Mouse (Mus musculus) limb, embryonic 15.5 days (tissue): ENCODE data around the gene Cacna1c. TPM values are rescaled to one million over a fixed set of nuclear protein-coding genes. Genes with fewer than 3 reads are reported as not detected.

Experiments used
- ATAC-seq: fragments of 200-750 bp; cut with Nextera tagmentation; 2 replicates; pipeline ENCODE4 v1.8.0; 2017; ENCODE audit warnings: low read depth, moderate TSS enrichment; ENCODE audit not compliant: insufficient number of reproducible peaks, low FRiP score, low TSS enrichment
- H3K27ac ChIP-seq: fragments of 300-500 bp; sonication (generic); 2 replicates; pipeline ENCODE4 v1.5.1; 2015; ENCODE audit warnings: moderate library complexity, mild to moderate bottlenecking, inconsistent platforms
- H3K27me3 ChIP-seq: fragments of 300-500 bp; sonication (generic); 2 replicates; pipeline ENCODE4 v1.6.1; 2015; ENCODE audit warnings: inconsistent platforms
- H3K36me3 ChIP-seq: fragments of 300-500 bp; sonication (generic); 2 replicates; pipeline ENCODE4 v1.6.1; 2015; ENCODE audit warnings: inconsistent platforms
- H3K4me1 ChIP-seq: fragments of 300-500 bp; sonication (generic); 2 replicates; pipeline ENCODE4 v1.6.1; 2015; ENCODE audit warnings: inconsistent platforms
- H3K4me2 ChIP-seq: fragments of 300-500 bp; sonication (generic); 2 replicates; pipeline ENCODE4 v1.6.1; 2015; ENCODE audit warnings: mild to moderate bottlenecking, inconsistent platforms
- H3K4me3 ChIP-seq: fragments of 300-500 bp; sonication (generic); 2 replicates; pipeline ENCODE4 v1.5.1; 2015; ENCODE audit warnings: mild to moderate bottlenecking, inconsistent platforms
- H3K9ac ChIP-seq: fragments of 300-500 bp; sonication (generic); 2 replicates; pipeline ENCODE4 v1.6.1; 2015; ENCODE audit warnings: inconsistent platforms
- H3K9me3 ChIP-seq: fragments of 300-500 bp; sonication (generic); 2 replicates; pipeline ENCODE4 v1.6.1; 2016; ENCODE audit warnings: inconsistent platforms
- WGBS: fragments of 180-500 bp; shearing (Covaris S2); methylation state at CpG from one replicate; pipeline ENCODE4 v1.1.7; 2015; 5-methylcytosine and 5-hydroxymethylcytosine counted together
- polyA plus RNA-seq: library from polyadenylated mRNA; unstranded; fragments of >200 nt; fragmentation: Nextera tagmentation; extraction: Ambion mirVana; gene quantifications from 2 replicates; pipeline ENCODE4 v1.2.1, GENCODE M21; 2015

Gene Cacna1c
- polyA plus RNA-seq, 1 experiment from 2014 or later, result 6.2 TPM

DNA sequence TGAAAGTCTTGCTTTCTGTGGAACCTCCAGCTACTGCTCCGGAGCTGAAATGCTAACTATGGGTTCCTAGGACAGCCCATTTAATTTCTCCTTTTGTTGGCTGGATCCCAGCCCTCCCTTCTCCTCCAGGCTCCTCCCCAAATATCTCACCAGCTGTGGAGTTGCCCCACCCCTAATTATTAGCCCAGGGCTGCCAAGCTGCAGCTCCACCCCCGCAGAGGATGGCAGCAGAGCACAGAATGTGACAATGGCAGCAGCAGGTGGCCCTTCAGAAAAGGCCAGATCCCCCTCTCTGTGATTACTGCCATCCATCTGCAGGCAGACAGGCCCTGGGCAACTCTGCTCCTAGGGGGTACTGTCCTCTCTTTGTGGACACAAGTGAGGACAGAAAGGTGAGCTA lies 350.4 kb downstream of the Cacna1c start:
- Histone ChIP-seq H3K4me2 (no peak overlapping the region), H3K9me3 (no peaks in the 10 kb centered on the region), H3K4me1 (peaks cover 3% of the 10 kb centered on the region; the same call in 1 of the 2 replicates), H3K36me3 (no peaks in the 10 kb centered on the region), H3K9ac (no peak overlapping the region), H3K4me3 (no peak overlapping the region), H3K27me3 (no peaks in the 10 kb centered on the region), H3K27ac (no peak overlapping the region)
- ATAC-seq, result no peak
- 18% methylated on average over 2 of the region's 2 CpGs for WGBS

DNA sequence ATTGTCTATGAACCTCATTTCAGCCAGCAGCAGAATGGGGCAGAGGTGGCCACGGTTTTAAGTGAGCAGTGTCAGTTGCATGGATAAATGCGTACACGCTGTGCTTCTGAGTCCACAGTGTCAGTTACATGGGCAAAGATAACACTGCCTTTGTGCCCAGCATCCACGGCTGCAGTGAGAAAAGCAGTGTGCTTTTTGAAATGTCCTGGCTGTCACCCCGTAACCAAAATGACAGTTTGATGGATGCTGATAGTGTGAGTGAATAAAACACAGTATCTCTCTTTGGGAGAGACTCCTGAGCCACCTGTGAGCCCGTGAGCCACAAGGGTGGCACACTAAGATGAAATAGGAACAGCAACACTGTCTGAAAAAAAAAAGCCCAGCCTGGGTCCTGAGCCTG lies 351.0 kb downstream of the Cacna1c start:
- Histone ChIP-seq H3K27ac (no peak overlapping the region), H3K9ac (no peak overlapping the region), H3K27me3 (no peaks in the 10 kb centered on the region), H3K4me3 (no peak overlapping the region), H3K4me1 (peaks cover 3% of the 10 kb centered on the region; the same call in 1 of the 2 replicates), H3K4me2 (no peak overlapping the region), H3K36me3 (no peaks in the 10 kb centered on the region), H3K9me3 (no peaks in the 10 kb centered on the region)
- WGBS, result 76% methylated on average over 6 of the region's 6 CpGs
- ATAC-seq, result no peak

DNA sequence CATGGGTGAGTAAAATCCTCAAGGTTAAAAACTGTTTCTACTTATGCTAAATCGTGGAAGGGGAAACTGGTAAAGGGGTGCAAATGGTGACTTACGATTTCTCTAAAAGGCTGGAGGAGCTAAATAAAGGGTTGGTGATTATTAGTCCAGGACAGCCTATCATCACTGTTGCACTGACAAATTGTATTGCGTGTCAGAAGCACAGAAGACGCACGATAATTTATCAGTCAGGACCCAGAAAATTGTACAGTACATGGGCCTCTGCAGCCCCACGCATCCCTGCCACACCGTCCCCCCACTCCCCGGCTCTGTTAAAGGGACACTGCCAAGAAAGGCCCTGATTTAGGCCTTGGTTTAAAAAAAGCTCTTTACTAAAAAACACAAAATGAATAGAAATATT lies 352.7 kb downstream of the Cacna1c start:
- Histone ChIP-seq H3K27me3 (peaks cover 5% of the 10 kb centered on the region; the same call in 1 of the 2 replicates), H3K27ac (no peak overlapping the region), H3K36me3 (no peaks in the 10 kb centered on the region), H3K4me2 (no peak overlapping the region), H3K4me3 (no peak overlapping the region), H3K9me3 (no peaks in the 10 kb centered on the region), H3K4me1 (peaks cover 13% of the 10 kb centered on the region), H3K9ac (no peak overlapping the region)
- WGBS, result 78% methylated on average over 8 of the region's 8 CpGs
- ATAC-seq, result no peak

DNA sequence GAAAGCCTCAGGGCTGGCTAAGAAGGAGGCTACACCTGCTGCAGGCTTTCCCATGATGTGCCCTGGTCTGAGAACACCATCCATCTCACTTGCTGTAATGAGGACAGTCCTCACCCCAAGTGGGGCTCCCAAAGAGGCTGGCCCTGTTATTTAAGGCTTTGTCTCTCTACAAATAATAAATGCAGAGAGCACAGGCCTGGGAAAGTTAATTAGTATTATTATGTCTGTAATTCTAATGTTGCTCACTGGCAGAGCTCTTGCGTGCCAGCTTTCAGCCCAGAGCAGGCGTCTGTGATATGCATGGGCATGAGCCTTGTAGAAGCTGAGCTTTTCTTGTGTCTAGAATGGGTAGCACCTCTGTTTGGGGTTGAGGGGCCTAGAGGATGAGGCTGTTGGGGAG lies 354.3 kb downstream of the Cacna1c start:
- Histone ChIP-seq H3K9ac (no peak overlapping the region), H3K4me1 (peaks cover 16% of the 10 kb centered on the region), H3K4me3 (no peak overlapping the region), H3K27ac (no peak overlapping the region), H3K9me3 (no peaks in the 10 kb centered on the region), H3K4me2 (no peak overlapping the region), H3K36me3 (no peaks in the 10 kb centered on the region), H3K27me3 (peaks cover 5% of the 10 kb centered on the region; the same call in 1 of the 2 replicates)
- 97% methylated on average over 2 of the region's 2 CpGs for WGBS
- no peak for ATAC-seq

DNA sequence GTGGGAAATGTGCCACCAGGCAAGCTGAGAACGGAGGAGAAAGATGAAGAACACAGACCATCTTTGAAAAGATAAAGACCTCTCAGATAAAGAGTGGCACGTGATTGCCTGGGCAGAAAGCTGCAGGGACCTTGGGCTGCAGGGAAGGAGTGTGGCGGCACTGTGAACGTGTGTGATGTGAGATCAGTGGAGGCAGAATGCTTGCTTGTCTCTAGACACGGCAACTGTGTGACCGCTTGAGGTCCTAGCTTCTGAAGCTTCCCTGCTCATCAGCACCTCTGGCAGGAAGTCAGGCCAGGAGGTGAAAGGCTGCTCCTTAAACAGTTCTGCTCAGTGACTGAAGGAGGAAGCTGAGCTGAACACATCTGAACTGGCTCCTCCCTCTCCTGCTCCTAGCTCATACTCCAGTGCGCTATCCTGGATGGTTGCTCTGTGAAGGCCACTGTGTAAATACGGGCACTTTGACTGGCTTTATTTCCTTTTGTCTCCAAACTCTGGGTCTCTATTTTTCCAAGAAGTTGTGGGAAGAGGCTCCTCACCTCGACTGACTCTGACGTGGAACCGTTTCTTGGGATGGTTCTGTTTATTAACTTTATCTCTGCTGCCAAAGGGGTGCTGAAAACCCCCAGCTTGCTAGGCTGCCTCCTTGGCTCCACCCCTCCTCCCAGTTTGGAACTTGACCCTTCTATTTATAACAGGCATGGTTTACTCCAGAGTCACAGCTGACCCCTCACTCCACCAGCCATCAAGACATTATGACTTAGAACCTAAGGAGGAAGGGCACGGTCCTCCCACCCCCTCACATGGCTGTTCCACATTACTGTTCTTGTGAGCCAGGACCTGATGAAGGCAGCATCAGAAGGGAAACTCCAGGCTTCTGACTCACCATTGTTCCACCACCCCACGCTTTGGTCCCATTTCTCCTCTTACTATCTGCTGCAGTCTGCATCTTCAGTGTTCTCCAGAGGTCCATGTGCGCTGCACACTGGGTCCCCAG lies 357.0 kb downstream of the Cacna1c start:
- WGBS, result 50% methylated on average over 14 of the region's 14 CpGs
- Histone ChIP-seq H3K36me3 (no peaks in the 10 kb centered on the region), H3K4me1 (peaks cover 20% of the 10 kb centered on the region), H3K4me2 (no peak overlapping the region), H3K27me3 (peaks cover 5% of the 10 kb centered on the region; the same call in 1 of the 2 replicates), H3K4me3 (no peak overlapping the region), H3K9ac (no peak overlapping the region), H3K9me3 (no peaks in the 10 kb centered on the region), H3K27ac (no peak overlapping the region)
- ATAC-seq, result no peak

DNA sequence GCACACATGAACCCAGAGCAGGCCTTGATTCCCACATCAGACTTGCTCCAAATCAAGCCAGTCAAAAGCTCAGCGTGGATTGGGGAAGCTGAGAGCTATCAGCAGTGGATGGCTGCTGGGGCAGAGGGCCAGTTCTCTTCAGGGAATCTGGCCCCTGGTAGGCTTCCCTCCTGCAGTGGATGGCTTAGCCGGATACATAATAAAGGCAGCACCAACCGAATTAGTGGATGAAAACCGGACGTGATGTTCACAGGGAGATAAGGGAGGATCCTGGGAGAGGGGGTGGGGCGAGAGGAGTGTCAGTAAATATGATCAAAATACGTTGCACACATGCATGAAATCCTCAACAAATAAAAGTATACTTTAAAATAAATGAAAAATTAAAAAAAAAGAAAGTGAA lies 359.5 kb downstream of the Cacna1c start:
- Histone ChIP-seq H3K4me3 (no peak overlapping the region), H3K27me3 (peaks cover 5% of the 10 kb centered on the region; the same call in 1 of the 2 replicates), H3K4me2 (no peak overlapping the region), H3K4me1 (peaks cover 20% of the 10 kb centered on the region), H3K36me3 (no peaks in the 10 kb centered on the region), H3K9me3 (no peaks in the 10 kb centered on the region), H3K27ac (no peak overlapping the region), H3K9ac (no peak overlapping the region)
- no peak for ATAC-seq
- 33% methylated on average over 7 of the region's 7 CpGs for WGBS

DNA sequence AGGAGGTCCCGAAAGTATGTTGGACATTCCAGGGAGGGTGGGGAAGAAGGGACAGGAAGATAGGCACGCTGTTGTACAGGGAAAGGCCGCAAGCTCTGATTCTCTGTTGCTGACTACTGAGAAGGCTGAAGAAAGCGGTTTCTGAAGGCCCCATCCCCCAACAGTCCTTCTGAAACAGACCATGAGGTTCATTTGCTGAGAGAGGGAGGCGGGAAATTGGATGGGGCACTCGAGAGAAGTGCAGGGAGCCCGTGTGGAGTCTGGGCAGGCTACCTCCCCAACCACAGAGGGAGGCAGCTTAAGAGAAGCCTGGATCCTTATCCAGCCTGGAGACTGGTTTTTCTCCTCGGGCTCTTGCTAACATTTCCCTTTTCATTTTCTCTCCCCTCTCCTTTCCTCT lies 362.2 kb downstream of the Cacna1c start:
- Histone ChIP-seq H3K4me1 (peaks cover 11% of the 10 kb centered on the region), H3K36me3 (no peaks in the 10 kb centered on the region), H3K9me3 (no peaks in the 10 kb centered on the region), H3K9ac (no peak overlapping the region), H3K27me3 (no peaks in the 10 kb centered on the region; the same call in 1 of the 2 replicates), H3K4me3 (no peak overlapping the region), H3K27ac (no peak overlapping the region), H3K4me2 (no peak overlapping the region)
- ATAC-seq, result no peak
- WGBS, result 62% methylated on average over 8 of the region's 8 CpGs

DNA sequence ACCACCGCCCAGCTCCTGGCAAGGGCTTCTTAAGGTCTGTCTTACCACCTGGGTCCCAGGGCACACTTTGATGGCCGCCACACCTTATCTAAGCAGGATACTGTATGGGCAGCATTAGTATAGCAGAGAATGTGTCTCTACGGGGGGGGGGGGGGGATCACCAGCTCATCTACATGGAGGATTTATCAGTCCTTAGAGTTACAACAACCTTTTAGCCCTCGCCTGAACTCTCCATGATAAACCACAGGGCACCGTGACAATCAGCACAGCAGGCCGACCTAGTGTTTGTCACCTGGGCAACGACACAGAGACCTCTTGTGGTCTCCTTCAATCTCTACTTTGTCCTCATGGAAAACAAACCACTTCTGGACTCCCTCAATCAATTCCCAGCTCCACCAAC lies 363.2 kb downstream of the Cacna1c start:
- 86% methylated on average over 7 of the region's 7 CpGs for WGBS

DNA sequence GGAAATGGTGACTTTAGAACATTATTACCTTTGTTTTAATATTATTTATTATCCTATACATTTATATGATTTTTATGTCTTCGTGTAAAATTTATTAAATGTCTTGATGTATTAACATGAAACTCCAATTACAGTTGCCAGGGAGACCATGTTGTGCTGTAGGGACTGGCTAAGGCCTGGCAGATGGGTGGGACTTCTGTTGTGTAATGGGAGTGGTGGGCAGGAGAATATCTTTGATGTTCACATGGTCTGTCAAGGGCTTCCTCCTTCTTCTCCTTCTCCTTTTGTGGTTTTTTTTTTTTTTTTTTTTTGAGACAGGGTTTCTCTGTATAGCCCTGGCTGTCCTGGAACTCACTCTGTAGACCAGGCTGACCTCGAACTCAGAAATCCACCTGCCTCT lies 363.6 kb downstream of the Cacna1c start:
- H3K9me3 ChIP-seq, result no peaks in the 10 kb centered on the region
- H3K4me1 ChIP-seq, result peaks cover 15% of the 10 kb centered on the region
- WGBS, result 88% methylated on average over 2 of the region's 2 CpGs
- H3K36me3 ChIP-seq, result no peaks in the 10 kb centered on the region
- no peaks in the 10 kb centered on the region; the same call in 1 of the 2 replicates for H3K27me3 ChIP-seq
- no peak overlapping the region for H3K4me3 ChIP-seq
- no peak overlapping the region for H3K9ac ChIP-seq
- no peak overlapping the region for H3K4me2 ChIP-seq
- H3K27ac ChIP-seq, result no peak overlapping the region
- no peak for ATAC-seq

More for the DNA sequence above, 363.2 kb downstream of the Cacna1c start:
- H3K4me3 ChIP-seq, result no peak overlapping the region
- H3K9me3 ChIP-seq, result no peaks in the 10 kb centered on the region
- H3K36me3 ChIP-seq, result no peaks in the 10 kb centered on the region
- no peak overlapping the region for H3K27ac ChIP-seq
- no peak for ATAC-seq
- no peaks in the 10 kb centered on the region; the same call in 1 of the 2 replicates for H3K27me3 ChIP-seq
- H3K4me2 ChIP-seq, result no peak overlapping the region
- peaks cover 11% of the 10 kb centered on the region for H3K4me1 ChIP-seq
- H3K9ac ChIP-seq, result no peak overlapping the region

DNA sequence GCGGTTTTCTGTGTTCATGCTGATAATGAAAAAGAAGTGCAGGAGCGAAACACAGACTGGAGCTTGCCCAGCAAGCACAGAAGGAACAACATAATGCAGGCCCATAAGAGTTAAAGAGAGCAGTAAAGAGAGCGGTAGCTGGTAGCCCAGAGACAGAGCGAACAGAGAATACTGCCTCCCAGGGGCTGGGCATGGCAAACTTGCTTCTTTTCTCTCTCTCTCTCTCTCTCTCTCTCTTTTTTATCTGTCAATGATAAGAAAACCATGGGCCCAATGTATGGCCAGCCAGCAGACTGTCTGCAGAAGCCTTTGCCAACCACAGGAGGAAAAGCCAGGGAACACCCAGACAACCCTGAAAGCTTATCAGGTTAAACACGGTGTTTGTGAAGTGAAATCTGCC lies 365.4 kb downstream of the Cacna1c start:
- 85% methylated on average over 5 of the region's 5 CpGs for WGBS

DNA sequence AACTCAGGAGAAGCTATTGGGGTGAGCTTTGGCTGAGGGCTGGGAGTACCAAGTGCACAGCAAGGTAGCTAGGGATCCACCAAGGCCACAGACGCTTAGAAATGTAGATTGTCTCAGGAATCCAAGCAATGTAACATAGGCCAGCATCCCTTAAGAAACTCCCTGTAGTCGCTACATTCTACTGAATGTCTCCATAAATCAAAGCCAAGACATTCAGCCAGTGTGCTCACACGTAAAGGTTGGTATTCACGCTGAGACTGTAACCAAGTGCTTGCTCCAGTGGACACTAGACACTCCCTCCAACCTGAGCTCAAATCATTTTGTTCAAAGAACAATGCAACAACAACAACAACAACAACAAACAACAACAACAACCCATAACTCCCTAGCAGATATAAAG lies 368.0 kb downstream of the Cacna1c start:
- Histone ChIP-seq H3K36me3 (no peaks in the 10 kb centered on the region), H3K9me3 (no peaks in the 10 kb centered on the region), H3K4me1 (peaks cover 12% of the 10 kb centered on the region), H3K27ac (peak overlapping the region; percentile 44), H3K4me3 (no peak overlapping the region), H3K9ac (no peak overlapping the region), H3K4me2 (no peak overlapping the region), H3K27me3 (no peaks in the 10 kb centered on the region)
- no peak for ATAC-seq
- WGBS, result 52% methylated on average over 4 of the region's 4 CpGs

More for the DNA sequence above, 365.4 kb downstream of the Cacna1c start:
- H3K4me1 ChIP-seq, result peaks cover 15% of the 10 kb centered on the region
- H3K4me3 ChIP-seq, result no peak overlapping the region
- no peak overlapping the region for H3K27ac ChIP-seq
- H3K9me3 ChIP-seq, result no peaks in the 10 kb centered on the region
- H3K9ac ChIP-seq, result no peak overlapping the region
- ATAC-seq, result no peak
- no peak overlapping the region for H3K4me2 ChIP-seq
- H3K27me3 ChIP-seq, result no peaks in the 10 kb centered on the region; the same call in 1 of the 2 replicates
- no peaks in the 10 kb centered on the region for H3K36me3 ChIP-seq

DNA sequence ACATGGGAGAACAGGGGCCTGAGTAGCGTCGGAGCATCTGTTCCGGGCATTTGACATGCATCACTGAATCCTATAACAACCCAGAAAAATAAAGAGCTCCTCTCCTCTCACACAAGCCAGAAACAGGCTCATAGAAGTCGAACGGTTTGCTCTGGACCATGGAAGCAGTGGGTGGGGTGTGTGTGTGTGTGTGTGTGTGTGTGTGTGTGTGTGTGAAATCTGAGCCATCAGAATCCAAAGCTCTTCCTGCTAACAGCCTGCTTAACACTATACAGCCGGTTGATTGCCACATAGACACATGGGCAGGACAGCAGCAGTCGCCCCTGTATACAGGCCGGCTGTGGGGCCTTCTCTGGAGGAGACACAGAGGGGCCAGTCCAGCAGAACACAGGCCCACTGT lies 368.7 kb downstream of the Cacna1c start:
- 38% methylated on average over 8 of the region's 8 CpGs for WGBS
- ATAC-seq, result 0 out of 2 replicates have a peak, but pooled peaks have one; percentile 14

More for the DNA sequence above, 368.7 kb downstream of the Cacna1c start:
- Histone ChIP-seq H3K4me1 (peaks cover 12% of the 10 kb centered on the region), H3K4me2 (no peak overlapping the region), H3K36me3 (no peaks in the 10 kb centered on the region), H3K27me3 (no peaks in the 10 kb centered on the region), H3K9me3 (no peaks in the 10 kb centered on the region), H3K27ac (peak overlapping the region; percentile 44), H3K4me3 (no peak overlapping the region), H3K9ac (no peak overlapping the region)
